Mouse (Mus musculus): ENCODE results near the gene Speer1.

Speer1 gene

GRCm38 (mm10) chr5:11341216-11341615 lies at the start of gene Speer1:
Gene Speer1, plus strand, starts transcription at chr5:11341516.
- in situ Hi-C loops (cut with MboI, MseI): loop anchor here (25.0 kb wide), 1 partner anchor 421 kb away; the partner anchor contains the start of gene Gm8926

Measured in T-helper 2 cell (primary cell).